Mouse (Mus musculus): ENCODE measurements around the gene Hoxa1.

DNA sequence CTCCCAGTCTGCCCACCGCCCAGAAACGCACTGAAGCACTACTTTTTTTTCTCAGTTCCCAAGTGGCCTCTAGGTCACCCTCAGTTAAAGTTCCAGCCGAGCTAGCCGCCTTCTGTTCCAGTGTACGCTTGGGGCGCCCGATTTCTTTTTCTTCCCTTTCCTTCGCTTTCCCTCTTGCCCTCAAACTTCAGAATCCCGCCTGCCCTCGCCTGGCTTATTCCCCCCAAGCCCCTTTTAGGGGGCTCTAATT is 44.9 kb upstream of the Hoxa1 start:
- TF ChIP-seq MEF2A (IDR thresholded peaks at IDR 0.05; ENCODE audit: borderline replicate concordance, low read depth, low read length) (no peak), SIN3A (IDR thresholded peaks at IDR 0.05; ENCODE audit: low read length) (no peak), POLR2A (IDR thresholded peaks at IDR 0.05; ENCODE audit: low read depth, low read length) (no peak), HCFC1 (IDR thresholded peaks at IDR 0.05; ENCODE audit: low read depth, low read length) (no peak), USF2 (conservative IDR thresholded peaks at IDR 0.05; ENCODE audit: low read depth, low read length) (no peak), ETS1 (conservative IDR thresholded peaks at IDR 0.05; ENCODE audit: low read depth, low read length) (no peak)
